Mouse (Mus musculus) limb, embryonic 13.5 days (tissue): ENCODE data around the gene Plekhf1. TPM values are rescaled to one million over a fixed set of nuclear protein-coding genes. Genes with fewer than 3 reads are reported as not detected.

Experiments used
- ATAC-seq: fragments of 200-750 bp; cut with Nextera tagmentation; 2 replicates; pipeline ENCODE4 v1.8.0; 2017; ENCODE audit warnings: low read depth, moderate number of reproducible peaks, moderate TSS enrichment; ENCODE audit not compliant: low FRiP score
- H3K27ac ChIP-seq: fragments of 300-500 bp; sonication (generic); 2 replicates; pipeline ENCODE4 v1.5.1; 2015; ENCODE audit warnings: inconsistent platforms, mild to moderate bottlenecking, moderate library complexity
- H3K27me3 ChIP-seq: fragments of 300-500 bp; sonication (generic); 2 replicates; pipeline ENCODE4 v1.6.1; 2015; ENCODE audit warnings: mild to moderate bottlenecking, inconsistent platforms
- H3K36me3 ChIP-seq: fragments of 300-500 bp; sonication (generic); 2 replicates; pipeline ENCODE4 v1.6.1; 2015; ENCODE audit warnings: inconsistent platforms, mild to moderate bottlenecking, moderate library complexity
- H3K4me1 ChIP-seq: fragments of 300-500 bp; sonication (generic); 2 replicates; pipeline ENCODE4 v1.6.1; 2015; ENCODE audit warnings: inconsistent platforms
- H3K4me2 ChIP-seq: fragments of 300-500 bp; sonication (generic); replicated peaks from 2 replicates; pipeline ENCODE4 v1.6.1; 2015; ENCODE audit warnings: inconsistent platforms, mild to moderate bottlenecking, moderate library complexity
- H3K4me3 ChIP-seq: fragments of 300-500 bp; sonication (generic); 2 replicates; pipeline ENCODE4 v1.5.1; 2015; ENCODE audit warnings: moderate library complexity, mild to moderate bottlenecking, inconsistent platforms
- H3K9ac ChIP-seq: fragments of 300-500 bp; sonication (generic); 2 replicates; pipeline ENCODE4 v1.6.1; 2015; ENCODE audit warnings: mild to moderate bottlenecking, inconsistent platforms
- H3K9me3 ChIP-seq: fragments of 300-500 bp; sonication (generic); 2 replicates; pipeline ENCODE4 v1.6.1; 2016; ENCODE audit warnings: inconsistent platforms
- WGBS: fragments of 180-500 bp; shearing (Covaris S2); methylation state at CpG from one replicate; pipeline ENCODE4 v1.1.7; 2015; 5-methylcytosine and 5-hydroxymethylcytosine counted together
- polyA plus RNA-seq: library from polyadenylated mRNA; unstranded; fragments of >200 nt; fragmentation: Nextera tagmentation; extraction: Ambion mirVana; gene quantifications from 2 replicates; pipeline ENCODE4 v1.2.1, GENCODE M21; 2015

The Plekhf1 gene
- polyA plus RNA-seq, 1 experiment from 2014 or later = 3.7 TPM

DNA sequence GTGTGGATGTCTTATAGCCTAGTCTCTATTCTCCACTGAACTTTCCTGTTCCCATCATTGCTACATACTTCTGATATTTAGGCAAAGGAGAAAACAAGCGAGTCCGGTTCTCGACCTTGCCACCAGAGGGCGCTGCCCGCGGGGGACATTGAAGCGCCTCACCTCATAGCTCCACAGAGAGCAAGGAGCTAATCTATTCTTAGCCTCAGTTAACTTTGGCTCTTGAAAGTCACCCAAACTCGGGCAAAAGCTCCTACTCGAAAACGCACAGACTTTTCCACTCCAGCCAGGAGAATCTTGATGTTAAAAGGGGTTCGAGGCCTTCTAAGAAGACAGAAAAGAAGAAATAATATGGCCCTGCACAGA is 45.2 kb downstream of the Plekhf1 start:
- H3K9ac ChIP-seq = peak overlapping the region; percentile 82
- no peak; the same call in 1 of the 2 replicates for ATAC-seq

DNA sequence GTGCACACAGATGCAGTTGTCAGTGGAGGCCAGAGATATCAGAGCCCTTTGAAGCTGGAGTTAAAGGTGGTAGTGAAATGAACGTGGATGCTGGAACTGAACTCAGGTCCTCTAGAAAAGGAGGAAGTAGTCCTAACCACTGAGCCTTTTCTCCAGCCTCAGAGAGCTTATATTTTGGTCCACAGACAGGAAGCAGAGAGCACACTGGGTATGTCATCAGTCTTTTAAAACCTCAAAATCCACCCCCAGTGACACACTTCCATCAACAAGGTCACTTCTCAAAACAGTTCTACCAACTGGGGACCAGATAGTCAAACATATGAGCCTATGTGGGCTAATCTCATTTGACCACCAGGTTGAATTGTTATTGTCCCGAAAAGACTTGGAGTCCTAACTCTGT is 46.5 kb downstream of the Plekhf1 start:
- no peak for ATAC-seq
- Histone ChIP-seq H3K9ac (no peak overlapping the region), H3K4me2 (no peak overlapping the region), H3K9me3 (no peaks in the 10 kb centered on the region), H3K27ac (no peak overlapping the region), H3K4me3 (no peak overlapping the region), H3K4me1 (peaks cover 17% of the 10 kb centered on the region), H3K27me3 (no peaks in the 10 kb centered on the region), H3K36me3 (no peaks in the 10 kb centered on the region)
- WGBS = 85% methylated on average over 2 of the region's 2 CpGs

More for the DNA sequence above, 45.2 kb downstream of the Plekhf1 start:
- Histone ChIP-seq H3K4me2 (peak overlapping the region; percentile 95), H3K4me3 (peak overlapping the region; percentile 68), H3K27ac (peak overlapping the region; percentile 81; the same call in 1 of the 2 replicates), H3K9me3 (no peaks in the 10 kb centered on the region), H3K4me1 (peaks cover 17% of the 10 kb centered on the region), H3K36me3 (no peaks in the 10 kb centered on the region), H3K27me3 (no peaks in the 10 kb centered on the region)
- under 1% methylated on average over 11 of the region's 11 CpGs for WGBS

DNA sequence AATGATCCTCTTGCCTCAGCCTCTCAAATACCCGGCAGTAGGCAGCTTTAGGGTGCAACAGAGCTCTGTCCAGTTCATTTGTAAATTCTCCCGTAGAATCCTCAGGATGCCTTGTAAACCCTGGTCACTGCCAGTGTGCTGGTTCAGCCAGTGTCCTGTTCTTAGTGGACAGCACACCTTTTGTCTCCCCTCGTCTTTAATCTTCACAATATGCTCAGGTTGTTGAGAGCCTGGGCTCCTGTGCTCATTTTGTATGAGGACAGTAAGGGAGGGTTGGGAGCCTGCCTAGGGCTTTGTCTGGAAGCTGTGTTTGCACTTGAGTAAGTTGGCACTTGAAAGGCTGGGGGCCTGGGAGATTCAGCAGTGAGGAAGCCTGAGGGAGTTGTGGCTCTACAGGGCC is 47.9 kb downstream of the Plekhf1 start:
- Histone ChIP-seq H3K4me1 (peaks cover 17% of the 10 kb centered on the region), H3K4me2 (no peak overlapping the region), H3K27me3 (peaks cover 1% of the 10 kb centered on the region; the same call in 1 of the 2 replicates), H3K9ac (no peak overlapping the region), H3K27ac (no peak overlapping the region), H3K36me3 (no peaks in the 10 kb centered on the region), H3K4me3 (no peak overlapping the region), H3K9me3 (no peaks in the 10 kb centered on the region)
- WGBS = 74% methylated on average over 3 of the region's 3 CpGs
- ATAC-seq = no peak

DNA sequence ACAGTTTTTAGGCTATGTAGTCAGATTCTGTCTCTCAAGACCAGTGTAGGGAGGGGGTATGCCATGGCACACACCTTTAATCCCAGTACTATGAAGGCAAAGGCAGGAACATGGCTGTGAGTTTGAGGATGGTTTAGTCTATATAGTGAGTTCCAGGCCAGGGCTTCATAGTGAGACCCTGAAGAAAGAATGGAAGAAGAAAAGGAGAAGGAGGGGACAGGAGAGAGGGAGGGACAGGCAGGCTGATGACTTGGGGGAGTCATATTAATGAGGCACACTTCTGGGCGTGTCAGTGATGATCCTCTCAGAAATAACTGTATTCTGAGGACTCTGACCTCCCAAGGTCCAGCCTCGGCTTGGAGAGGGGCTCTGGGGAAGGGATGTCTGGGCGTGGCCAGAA is 51.8 kb downstream of the Plekhf1 start:
- no peak for ATAC-seq
- no peak overlapping the region for H3K4me2 ChIP-seq
- H3K27ac ChIP-seq = no peak overlapping the region
- H3K4me1 ChIP-seq = 0 out of 2 replicates have a peak, but pooled peaks cover 6% of the 10 kb centered on the region
- no peak overlapping the region for H3K4me3 ChIP-seq
- peaks cover 17% of the 10 kb centered on the region for H3K27me3 ChIP-seq
- H3K9me3 ChIP-seq = no peaks in the 10 kb centered on the region
- WGBS = 68% methylated on average over 3 of the region's 3 CpGs
- no peaks in the 10 kb centered on the region for H3K36me3 ChIP-seq
- H3K9ac ChIP-seq = no peak overlapping the region

DNA sequence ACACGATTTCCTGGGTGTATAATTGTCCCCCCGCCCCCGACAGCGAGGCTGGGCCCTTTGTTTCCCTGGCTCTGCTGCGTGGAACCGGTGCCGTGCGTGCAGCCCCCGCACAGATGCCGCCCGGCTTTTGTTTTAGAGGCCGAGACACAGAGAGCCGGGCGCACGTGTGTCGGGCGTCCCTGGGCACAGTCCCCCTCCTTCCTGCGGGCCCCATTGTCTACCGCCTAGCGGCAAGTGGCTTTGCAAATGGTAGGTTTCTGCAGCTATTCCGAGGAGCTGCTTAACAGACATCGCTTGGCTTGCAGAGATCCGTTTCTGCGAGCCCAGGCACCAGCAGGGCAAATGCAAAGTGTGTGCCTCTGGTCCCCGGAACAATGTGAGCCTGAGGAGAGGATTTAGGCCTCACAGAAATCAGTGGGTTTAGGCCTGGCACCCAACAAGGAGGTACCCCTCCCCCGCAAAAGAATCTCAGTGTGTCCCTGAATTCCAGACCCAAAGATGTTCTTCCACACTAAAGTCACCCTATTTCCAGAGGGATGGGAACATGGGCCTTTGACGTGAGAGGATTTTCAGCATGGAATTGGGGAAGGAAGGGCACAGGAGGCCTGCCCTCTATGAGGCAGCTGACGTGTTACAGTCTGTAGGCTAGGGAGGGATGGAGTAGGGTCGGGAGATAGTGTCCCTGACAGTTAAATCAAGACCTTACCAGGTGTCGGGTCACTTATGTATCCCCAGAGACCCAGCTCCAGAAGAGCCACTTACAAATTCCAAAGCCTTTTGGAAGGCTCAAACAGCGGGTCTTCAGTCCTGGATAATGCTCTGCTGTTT is 53.3 kb downstream of the Plekhf1 start:
- WGBS = 14% methylated on average over 31 of the region's 31 CpGs
- peak; percentile 44; the same call in 1 of the 2 replicates for ATAC-seq
- Histone ChIP-seq H3K9ac (peak overlapping the region; percentile 62), H3K9me3 (no peaks in the 10 kb centered on the region), H3K4me2 (peak overlapping the region; percentile 62), H3K36me3 (no peaks in the 10 kb centered on the region), H3K27me3 (peaks cover 17% of the 10 kb centered on the region), H3K4me1 (0 out of 2 replicates have a peak, but pooled peaks cover 6% of the 10 kb centered on the region), H3K4me3 (peak overlapping the region; percentile 34), H3K27ac (no peak overlapping the region)

DNA sequence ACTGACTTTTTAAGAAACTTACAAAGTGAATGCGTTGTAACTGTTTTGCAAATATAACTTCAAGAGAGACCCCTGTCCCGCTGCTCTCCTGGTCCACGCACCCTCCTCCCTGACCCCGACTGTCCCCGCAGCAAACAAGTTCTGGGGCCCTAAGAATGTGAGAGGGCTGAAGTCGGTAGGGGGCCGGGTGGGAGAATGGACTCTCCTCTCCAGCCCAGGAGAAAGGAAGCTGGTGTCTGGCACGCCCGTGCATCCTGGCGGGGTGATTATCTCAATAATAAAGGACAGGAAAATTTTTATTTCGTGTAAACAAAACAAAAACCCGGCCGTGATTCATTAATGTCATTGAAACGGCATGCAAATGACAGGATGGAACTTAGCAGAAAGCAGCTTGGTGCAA is 53.9 kb downstream of the Plekhf1 start:
- H3K9me3 ChIP-seq = no peaks in the 10 kb centered on the region
- 25% methylated on average over 14 of the region's 14 CpGs for WGBS
- peak overlapping the region; percentile 62 for H3K9ac ChIP-seq
- ATAC-seq = no peak
- 0 out of 2 replicates have a peak, but pooled peaks cover 6% of the 10 kb centered on the region for H3K4me1 ChIP-seq
- peaks cover 17% of the 10 kb centered on the region for H3K27me3 ChIP-seq
- peak overlapping the region; percentile 62 for H3K4me2 ChIP-seq
- peak overlapping the region; percentile 34 for H3K4me3 ChIP-seq
- H3K36me3 ChIP-seq = no peaks in the 10 kb centered on the region
- H3K27ac ChIP-seq = no peak overlapping the region

DNA sequence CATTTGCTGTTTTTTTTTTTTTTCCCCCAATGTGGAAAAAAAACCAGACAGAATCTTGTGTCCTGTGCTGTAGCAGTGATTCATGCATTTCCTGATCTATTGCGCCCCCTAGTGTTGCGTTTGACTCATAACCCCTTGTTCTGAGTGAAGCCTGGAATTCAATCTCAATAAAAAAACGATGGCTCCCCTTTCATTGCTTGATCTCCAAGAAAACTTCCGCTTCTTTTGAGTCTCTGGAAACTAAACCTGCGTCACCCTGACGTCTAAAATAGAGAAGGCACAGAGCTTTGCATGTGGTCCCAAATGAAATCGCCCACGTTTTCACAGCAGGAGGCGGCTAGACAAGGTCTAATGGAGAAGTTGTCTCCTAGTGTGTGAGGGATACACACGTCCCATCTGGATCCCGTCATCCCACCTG is 60.1 kb downstream of the Plekhf1 start:
- no peak overlapping the region for H3K4me3 ChIP-seq
- peak; percentile 66; the same call in 1 of the 2 replicates for ATAC-seq

More for the DNA sequence above, 60.1 kb downstream of the Plekhf1 start:
- Histone ChIP-seq H3K9me3 (no peaks in the 10 kb centered on the region), H3K4me2 (peak overlapping the region; percentile 48), H3K27me3 (no peaks in the 10 kb centered on the region), H3K4me1 (peaks cover 13% of the 10 kb centered on the region), H3K27ac (no peak overlapping the region), H3K36me3 (no peaks in the 10 kb centered on the region), H3K9ac (no peak overlapping the region)
- WGBS = 12% methylated on average over 11 of the region's 11 CpGs

Other genes with a start within 250 kb of the Plekhf1 start
- gene Uri1, start 204.5 kb downstream of the Plekhf1 start, polyA plus RNA-seq = 42.3 and 42.6 TPM in 2 replicates
- gene Ccne1, start 120.5 kb downstream of the Plekhf1 start, polyA plus RNA-seq = 76.3 and 77.5 TPM in 2 replicates
- 18.3 and 19.8 TPM in 2 replicates for gene 1600014C10Rik, start 44.8 kb downstream of the Plekhf1 start, polyA plus RNA-seq
- 67.0 TPM in 2 replicates for gene Pop4, start 43.4 kb upstream of the Plekhf1 start, polyA plus RNA-seq